Mouse (Mus musculus): ENCODE measurements around the gene Fuz. TPM values are rescaled to one million over a fixed set of nuclear protein-coding genes. Genes with fewer than 3 reads are reported as not detected.

The Fuz gene
- polyA plus RNA-seq, 1 experiment = 53.9 TPM

DNA sequence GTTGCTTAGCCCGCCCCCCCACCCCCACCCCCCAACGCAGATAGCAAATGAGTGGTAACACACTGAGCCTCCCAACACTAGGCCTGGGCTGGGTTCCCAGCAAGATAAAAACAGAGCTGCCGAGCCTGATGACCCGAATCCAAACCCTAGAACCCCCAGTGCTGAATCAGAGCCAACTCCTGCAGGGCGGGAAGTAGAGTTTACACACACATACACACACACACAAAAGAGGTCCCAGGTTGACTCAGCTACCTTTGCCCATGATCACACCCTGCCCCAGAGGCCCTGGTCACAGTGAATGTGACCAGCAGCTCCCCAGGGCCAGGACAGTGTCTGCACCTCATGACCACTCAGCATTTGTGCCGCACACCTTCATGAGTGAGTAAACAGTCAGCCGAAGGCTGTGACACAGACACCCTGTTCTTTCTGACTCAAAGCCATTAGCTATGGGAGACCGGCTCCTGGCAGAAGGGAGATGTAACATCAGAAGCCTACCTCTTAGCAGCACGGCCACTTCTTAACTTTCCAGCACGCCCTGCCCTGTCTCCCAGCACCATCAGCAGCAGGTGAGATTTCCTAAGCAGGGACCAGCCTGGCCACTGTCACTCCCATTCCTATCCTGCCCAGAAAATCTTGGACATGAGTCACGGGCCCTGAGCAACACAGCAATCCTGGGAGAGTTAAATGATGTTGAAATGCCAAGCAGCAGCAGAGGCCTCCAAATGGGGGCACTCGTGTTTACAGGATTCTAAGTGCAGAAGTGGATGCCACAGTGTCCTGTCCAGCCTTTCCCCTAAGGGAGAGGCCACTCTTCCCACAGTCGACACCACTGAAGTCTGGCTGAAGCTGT is 7.4 kb upstream of the Fuz start:
- no peak for DNase-seq (ENCODE audit: low spot score)

DNA sequence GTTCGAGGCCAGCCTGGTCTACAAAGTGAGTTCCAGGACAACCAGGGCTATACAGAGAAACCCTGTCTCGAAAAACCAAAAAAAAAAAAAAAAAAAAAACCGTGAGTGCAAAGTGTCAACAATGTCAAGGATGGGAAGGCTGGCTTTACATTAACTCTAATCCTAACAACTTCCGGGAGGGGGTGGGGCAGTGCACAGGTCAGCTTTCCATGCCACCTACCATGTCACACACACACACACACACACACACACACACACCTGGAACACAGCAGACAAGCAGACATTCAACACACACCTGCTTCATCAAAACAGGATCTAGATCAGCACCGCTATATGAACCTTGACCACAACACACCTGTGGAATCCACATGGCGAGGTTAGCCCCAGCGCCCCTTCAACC is 5.7 kb upstream of the Fuz start:
- DNase-seq (ENCODE audit: low spot score) = no peak

DNA sequence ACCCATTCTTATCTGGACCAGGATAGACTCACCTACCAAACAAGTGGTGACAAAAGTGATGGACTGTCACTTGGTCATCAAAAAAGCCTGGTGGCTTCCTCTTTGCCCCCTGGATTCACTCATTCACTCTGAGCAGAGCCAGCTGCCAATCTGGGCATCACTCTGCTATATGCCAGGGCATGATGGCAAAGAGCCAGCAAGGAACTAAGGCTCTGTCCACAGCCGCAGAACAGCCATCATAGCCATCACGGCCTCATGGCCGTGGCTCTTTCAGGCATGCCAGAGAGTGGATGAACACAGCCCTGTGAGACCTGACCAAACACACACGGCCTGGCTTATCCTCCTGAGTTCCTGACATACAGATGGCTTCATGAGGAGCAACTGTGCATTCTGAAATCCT is 5.1 kb upstream of the Fuz start:
- no peak for DNase-seq (ENCODE audit: low spot score)

DNA sequence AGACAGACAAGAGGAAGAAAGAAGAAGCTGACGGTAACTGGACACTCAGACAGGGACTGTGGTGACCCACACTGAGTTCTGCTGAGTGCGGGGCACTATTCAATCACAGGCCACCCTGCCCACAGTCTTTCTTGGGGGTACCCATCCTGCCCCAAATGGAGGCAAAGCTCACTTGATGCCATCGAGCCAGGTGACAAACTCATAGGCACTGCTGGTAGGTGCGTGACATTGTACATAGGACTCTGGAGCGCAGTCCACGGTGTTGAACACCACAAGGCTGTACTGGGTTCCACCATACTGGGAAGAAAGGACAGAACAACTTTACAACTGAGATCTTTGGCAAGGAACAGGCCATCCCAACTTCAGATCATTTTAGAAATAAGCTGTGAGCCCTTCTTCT is 4.3 kb upstream of the Fuz start:
- DNase-seq (ENCODE audit: low spot score) = no peak

DNA sequence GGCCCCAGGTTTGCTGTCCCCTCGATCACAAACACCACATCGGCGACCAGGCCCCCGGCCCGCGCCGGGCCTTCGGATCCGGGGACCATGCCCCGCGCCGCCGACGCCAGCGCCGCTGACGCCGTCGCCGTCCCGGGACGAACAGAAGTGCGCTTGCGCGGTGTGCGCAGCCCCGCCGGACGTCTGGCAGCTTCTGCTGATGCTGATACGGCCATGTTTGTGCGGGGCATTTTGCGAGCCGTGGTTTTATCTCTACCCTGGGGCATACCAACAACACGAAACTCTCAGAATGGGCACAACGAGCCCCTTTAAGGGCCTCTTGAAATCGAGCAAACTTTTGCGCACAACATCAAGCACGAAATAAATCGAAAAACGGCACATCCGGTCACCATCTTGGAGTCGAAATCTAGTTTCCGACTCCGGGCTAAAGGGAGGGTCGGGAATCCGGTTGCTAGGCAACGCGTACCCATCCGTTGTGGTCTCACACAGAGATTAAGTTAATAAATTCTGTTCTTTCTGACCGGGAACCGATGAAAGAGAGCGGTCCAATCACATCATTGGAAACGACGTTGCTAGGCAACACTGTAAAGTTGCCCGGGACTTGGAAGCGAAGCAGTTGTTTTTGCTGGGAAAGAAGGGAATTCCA is 3.5 kb upstream of the Fuz start, which contains the start of gene Med25:
Med25 (minus strand) TSS at position 437 of the 646 bp plus-strand sequence.
- peak; percentile 79 for DNase-seq (ENCODE audit: low spot score)

DNA sequence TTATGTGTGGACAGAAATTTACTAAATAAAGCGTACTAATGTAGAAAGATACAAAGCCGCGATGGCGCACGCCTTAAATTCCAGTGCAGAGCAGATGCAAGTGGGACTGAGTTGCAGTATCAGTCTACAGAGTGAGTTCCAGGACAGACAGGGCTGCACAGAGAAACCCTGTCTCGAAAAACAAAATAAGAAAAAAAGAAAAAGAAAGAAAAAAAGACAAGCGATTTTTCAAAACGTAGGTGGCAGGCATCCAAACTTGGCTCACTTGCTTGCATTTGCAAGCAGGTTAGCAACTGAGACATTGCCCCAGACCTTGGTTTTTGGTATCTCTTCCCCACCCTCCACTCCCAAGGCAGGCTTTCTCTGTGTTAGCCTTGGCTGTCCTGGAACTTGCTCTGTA is 2.7 kb upstream of the Fuz start:
- DNase-seq (ENCODE audit: low spot score) = no peak

DNA sequence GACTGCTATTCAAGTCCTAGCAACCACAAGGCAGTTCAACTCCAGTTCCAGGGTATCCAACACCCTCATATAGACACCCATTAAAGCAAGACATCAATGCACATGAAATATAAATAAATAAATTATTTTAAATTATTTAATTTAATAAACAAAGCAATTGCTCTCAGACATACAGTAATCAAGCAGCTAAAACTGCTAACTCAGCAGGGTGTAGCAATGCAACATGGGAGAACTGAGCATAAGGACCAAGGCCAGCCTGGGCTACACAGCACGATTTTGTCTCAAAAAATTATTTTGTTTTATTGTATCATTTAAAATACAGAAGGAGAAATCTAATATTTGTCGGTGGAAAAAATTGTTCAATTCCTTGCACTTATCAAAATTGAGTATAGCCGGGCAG is 1.7 kb upstream of the Fuz start:
- no peak for DNase-seq (ENCODE audit: low spot score)

DNA sequence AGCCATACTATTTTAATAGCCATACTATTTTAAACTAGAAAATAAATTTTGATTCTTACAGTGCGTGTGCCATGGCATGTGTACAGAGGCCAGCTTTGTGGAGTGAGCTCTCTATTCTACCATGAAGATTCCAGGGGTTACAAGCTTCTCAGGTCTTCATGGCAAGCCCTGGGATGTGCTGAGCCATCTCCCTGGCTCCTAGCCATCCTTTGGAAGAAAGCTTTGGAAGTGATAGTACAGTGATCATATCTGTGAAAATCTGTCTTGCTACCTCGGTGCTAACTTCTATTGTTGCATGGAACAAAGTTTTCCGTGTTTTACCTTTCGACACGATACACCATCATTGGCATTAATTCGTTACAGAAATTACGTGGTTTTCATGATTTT is 680 bp upstream of the Fuz start:
- no peak for DNase-seq (ENCODE audit: low spot score)

DNA sequence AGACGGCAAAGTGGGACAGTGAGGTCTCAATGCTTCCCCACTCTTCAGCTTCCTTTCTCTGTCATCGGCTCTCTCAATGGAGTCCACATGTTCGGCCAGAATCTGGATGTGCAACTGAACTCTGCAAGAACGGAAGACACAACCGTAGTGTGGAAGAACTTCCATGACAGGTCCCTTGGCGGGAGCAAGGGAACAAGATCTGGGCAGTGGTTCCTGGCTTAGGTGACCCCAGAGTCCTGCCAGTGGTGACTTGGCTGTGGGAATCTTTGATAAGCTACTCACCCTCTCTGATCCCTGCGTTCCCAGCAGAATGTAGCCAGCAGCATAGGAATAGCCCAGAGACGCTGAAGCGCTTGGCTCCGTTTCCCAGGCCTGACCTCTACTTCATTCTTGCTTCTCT is 620 bp downstream of the Fuz start:
- no peak for DNase-seq (ENCODE audit: low spot score)

DNA sequence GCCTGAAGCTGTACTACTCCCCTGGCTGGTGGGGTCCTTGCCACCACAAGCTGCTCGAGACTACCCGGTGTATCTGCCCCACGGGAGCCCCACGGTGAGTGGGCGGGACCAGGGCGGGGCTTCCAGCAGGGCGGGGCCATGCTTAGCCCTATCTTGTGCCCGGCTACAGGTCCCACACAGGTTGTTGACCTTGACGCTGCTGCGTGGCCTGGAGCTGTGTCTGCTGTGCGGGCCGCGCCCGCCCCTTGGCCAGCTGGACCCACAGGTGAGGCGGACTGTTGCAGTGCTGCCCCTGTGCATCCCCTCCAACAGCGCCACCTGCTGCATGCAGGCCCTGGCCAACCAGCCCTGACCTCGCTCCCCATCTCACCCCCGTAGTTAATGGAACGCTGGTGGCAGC is 2.7 kb downstream of the Fuz start:
- no peak for DNase-seq (ENCODE audit: low spot score)

DNA sequence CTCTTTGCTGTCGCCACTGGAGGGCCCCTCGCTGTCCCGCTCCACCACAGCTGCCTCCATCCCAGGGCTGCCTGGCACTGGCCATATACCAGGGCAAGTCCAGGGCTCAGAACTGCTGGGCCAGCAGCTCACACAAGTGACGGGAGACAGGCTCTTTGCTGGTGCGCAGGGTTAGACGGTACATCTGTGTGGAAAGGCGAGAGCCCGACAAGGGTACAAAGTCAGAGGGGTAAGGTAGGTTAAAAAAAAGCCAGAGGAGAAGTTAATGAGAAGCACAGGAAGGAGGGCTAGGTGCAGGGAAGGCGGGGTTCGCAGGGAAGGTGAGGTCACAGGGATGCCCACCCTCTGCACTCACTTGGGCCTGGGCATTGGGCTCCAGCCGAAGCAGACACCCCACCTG is 4.8 kb downstream of the Fuz start:
- DNase-seq (ENCODE audit: low spot score) = no peak

DNA sequence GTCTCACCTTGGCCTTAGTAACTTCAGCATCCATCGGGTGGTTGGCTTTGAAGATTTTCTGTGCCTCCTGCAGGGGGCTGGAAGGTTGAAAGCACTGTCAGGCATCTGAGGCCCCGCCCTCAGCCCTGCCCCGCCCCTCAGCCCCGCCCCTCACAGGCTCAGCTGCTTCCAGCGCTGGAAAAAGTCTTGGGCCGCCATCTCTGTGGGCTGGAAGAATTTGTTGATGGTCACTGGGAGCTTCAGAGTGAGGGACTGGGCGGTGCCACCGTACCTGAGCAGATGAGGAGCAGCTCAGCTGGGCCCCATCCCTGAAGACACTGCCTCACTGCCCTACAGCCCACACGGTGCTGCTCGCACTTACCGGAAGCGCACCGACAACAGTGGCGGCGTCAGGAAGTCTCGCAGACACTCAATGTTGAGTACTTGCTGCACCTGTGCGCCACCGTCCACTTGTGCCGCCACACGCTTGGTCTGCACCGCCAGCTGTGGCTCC is 5.4 kb downstream of the Fuz start:
- DNase-seq (ENCODE audit: low spot score) = no peak

DNA sequence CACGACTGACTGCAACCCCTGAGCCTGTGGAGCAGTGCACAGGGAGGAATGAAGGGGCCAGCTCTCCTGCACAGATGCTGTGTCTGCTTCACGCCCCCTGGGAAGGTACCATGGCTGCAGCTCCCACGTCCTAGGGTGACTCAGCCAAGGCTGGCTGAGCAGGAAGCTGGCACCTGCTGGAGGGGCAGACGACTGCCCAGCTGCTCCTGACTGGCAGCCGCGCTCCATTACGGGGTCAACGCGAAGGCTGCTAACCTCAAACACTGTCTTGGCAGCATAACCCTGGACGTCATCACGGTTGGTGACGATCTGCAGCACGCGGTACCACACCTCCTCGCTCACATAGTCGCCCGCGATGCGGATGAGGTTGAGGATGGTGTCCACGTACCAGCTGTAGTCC is 9.6 kb downstream of the Fuz start:
- no peak for DNase-seq (ENCODE audit: low spot score)

DNA sequence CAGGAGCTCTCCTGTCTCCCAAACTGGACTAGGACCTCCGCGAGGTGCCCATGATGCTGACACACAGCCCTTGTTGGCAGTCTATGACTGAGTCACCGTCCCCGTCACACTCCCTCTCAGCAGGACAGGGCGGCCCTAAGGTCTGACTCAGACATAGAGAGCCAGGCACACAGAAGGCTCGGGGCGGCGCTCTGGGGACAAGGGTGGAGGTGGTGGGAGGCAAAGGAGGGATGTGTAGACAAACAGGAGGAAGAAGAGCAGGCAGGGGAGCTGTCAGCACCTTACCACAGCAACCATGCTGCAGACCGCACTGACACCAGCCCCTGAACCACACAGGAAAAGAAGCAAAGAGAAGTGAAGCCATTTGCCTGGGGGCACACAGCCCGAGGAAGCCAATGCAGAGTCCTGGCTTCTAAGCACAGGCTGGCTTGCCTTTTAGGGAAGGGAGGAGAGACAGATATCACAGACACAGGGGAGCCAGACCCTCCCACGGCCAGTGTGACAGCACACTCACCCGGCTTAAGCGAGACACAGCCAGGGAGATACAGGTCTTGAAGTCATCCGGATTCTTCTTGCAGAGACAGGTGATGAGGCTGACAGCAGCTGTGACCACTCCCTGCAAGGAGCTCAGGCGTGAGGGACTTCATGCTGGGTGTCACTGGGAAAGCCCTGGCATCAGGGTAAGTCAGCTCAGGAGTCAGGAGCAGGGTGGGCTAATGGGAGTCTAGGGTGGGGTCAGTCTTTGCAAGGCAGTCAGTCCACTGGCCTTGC is 13.0 kb downstream of the Fuz start:
- no peak for DNase-seq (ENCODE audit: low spot score)

DNA sequence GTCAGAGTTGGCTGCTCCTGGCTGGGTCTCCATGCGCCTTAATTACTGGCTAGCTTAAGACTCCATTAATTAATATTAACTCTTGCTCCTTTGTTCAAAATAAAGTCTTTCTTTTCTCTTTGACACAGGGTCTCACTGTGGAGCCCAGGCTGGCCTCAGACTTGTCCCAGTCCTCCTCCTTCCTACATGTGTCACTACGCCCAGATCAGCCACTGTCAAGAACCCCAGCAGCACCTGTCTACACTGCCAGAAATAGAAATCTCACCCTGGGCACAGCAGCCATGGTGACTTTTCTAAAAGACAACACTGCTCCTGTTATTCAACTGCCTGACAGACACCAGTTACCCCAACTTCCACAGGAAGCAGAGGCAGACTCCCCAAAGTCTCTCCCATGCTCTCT is 18.5 kb downstream of the Fuz start:
- DNase-seq (ENCODE audit: low spot score) = no peak

DNA sequence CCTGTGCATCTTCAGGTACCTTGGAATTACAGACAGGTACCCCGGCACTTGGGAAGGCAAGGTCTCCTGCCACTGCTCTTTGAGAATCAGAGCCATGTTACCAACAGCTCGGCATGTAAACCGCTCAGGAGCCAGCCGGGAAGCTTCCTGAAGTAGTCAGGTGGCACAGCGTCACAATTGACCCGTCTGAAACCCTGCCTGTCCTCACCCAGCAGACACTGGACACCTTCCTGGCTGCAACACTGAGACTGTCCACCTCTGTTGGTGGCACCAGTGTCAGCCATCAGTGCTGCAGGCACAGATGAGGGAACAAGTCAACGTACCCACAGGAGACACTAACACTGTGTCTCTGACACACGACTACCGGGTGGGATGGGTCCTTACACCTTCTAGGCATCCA is 19.4 kb downstream of the Fuz start:
- DNase-seq (ENCODE audit: low spot score) = no peak

DNA sequence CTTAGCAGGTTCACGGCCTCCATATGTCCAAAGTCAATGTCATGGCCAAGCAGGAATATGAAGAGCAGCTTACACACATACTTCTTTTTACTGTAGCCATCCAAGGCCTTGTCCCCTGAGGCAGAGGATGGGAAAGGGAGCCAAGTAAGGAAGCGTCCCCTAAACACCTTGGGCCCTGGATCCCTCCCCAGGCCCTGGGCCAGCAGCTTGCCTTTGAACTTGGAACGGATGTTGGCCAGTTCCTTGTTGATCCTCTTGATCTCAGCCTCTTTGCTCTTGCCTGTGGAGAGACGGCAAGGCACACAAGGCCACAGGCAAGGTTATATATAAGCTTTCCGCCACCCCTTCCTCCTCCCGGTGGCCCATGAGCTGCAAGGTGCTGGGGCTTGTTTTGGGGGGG is 20.3 kb downstream of the Fuz start:
- DNase-seq (ENCODE audit: low spot score) = no peak

DNA sequence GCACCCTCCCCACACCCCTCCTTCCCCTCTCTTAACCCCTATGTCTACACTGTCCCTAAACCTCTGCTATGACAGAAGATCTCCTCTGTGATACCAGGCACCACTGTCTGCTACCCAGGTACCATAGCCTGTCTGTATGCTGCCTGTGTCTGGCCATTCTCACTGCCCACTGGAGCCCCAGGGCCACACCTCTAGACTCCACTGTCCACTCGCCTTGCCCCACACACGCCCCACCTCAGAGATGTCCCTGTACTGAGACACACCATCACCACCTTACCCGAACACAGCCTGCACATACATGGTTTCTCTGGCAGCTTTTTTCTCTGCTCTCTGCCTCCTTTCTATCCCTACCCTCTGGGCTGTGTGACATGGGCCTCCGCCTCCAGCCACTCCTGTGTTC is 21.0 kb downstream of the Fuz start:
- no peak for DNase-seq (ENCODE audit: low spot score)

DNA sequence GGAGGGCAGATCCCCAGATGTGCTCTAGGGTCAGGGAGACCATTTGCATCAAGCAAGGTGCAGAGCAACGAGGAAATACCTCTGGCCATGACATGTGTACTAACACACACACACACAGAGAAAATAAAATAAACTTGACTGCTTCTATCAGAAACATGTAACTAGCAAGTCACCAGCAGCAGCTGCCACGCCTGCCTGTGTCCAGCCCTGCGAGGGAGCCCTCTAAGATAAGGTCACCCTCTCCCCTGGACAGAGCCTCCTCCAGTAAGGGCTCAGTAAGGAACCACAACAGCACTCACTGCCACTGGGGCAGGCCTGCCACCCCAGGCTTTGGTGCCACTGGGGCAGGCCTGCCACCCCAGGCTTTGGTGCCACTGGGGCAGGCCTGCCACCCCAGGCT is 22.3 kb downstream of the Fuz start:
- DNase-seq (ENCODE audit: low spot score) = no peak

DNA sequence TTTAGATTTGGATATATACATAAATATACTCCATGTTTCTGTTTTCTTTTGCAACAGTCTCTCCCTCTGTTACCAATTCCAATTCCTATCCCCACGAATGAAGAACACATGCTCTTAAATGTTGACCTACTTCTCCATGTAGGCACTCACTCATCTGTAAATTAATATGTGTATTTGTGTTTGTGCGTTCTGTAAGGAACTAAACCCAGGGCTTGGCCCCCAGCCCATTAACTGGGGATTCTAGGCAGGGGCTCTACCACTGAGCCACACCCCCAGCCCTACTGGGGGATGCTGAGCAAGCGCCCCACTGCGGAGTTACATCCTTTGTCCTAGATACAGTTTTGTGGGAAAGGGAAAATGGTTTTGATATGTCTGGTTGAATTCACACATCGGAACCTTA is 23.2 kb downstream of the Fuz start:
- DNase-seq (ENCODE audit: low spot score) = no peak

DNA sequence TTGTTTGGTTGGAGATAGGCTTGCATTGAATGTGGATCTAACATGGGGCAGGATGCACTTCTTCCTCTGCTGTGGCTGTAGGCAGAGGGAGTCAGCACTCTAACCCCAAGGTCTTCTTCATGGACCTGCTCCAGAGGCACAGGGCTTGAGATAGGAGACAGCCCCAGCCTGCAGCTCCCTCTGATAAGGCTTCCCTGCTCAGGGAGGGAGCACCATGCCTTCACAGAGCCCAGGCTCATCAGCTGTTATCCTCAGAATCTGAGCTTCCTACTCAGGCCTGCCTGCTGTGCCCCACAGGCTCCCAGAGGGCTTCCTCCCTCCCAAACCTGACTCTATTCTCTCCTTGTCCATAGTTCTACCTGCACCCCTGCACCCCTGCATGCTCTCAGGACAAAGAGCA is 26.7 kb downstream of the Fuz start:
- DNase-seq (ENCODE audit: low spot score) = no peak

DNA sequence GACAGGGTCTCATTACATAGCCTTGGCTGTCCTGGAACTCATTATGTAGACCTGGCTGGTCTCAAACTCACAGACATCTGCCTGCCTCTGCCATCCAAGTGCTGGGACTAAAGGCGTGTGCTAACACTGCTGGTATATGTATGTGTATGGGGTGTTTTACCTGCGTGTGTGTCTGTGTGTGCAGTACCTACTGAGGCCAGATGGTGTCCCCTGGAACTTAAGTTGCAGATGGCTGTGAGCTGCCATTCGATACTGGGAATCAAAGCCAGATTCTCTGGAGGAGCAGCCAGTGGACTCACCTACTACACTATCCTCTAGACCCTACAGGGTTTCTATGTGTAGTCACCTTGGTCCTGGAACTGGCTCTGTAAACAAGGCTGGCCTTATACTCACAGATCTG is 29.6 kb downstream of the Fuz start:
- DNase-seq (ENCODE audit: low spot score) = no peak

DNA sequence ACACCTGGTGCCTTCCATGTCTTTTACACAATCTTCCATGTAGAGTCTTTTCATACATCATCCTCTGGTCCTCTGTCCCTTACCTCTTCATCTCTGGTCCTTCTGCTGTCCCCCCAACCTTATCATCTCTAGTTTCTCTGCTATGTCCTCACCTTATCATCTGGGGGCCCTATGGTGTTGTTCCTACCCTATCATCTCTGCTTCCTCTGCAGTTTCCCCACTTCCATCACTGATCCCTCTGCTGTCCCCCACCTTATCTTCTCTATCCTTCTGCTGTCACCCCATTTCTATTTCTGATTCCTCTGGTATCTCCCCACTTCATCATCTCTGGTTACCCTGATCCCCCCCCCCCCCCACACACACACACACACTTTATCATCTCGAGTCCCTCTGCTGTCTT is 32.7 kb downstream of the Fuz start:
- DNase-seq (ENCODE audit: low spot score) = no peak
